Mouse (Mus musculus): ENCODE measurements around the gene Gnai3. TPM values are rescaled to one million over a fixed set of nuclear protein-coding genes. Genes with fewer than 3 reads are reported as not detected.

Gnai3 gene
- polyA plus RNA-seq, 1 experiment from 2014 or later: 172 TPM

- no peak for DNase-seq
Observed at GRCm38 (mm10) chr3:108112246-108112645, 33.7 kb downstream of the Gnai3 start.

GRCm38 (mm10) chr3:108111320-108111719 lies 34.6 kb downstream of the Gnai3 start:
- no peak for ATAC-seq (ENCODE audit: insufficient read depth)
- H3K4me1 ChIP-seq (ENCODE audit: insufficient read depth): no peaks in the 10 kb centered on the region
- no peak overlapping the region for H3K27ac ChIP-seq (ENCODE audit: low read depth)
- H3K36me3 ChIP-seq (ENCODE audit: insufficient read depth): peaks cover 81% of the 10 kb centered on the region
- H3K9me3 ChIP-seq (ENCODE audit: low read depth, low read length): no peaks in the 10 kb centered on the region
- no peak for TF ChIP-seq CTCF (IDR thresholded peaks at IDR 0.05; ENCODE audit: low read depth)
- H3K4me3 ChIP-seq (ENCODE audit: low read depth, low read length): no peak overlapping the region
- peak; percentile 11 for DNase-seq
- no peak overlapping the region for H3K9ac ChIP-seq
- H3K4me2 ChIP-seq: no peak overlapping the region
- 65% methylated on average over 5 of the region's 5 CpGs for WGBS
- no peaks in the 10 kb centered on the region for H3K27me3 ChIP-seq (ENCODE audit: insufficient read depth, low read length)

More at GRCm38 (mm10) chr3:108112246-108112645, 33.7 kb downstream of the Gnai3 start:
- 74% methylated on average over 7 of the region's 7 CpGs for WGBS
- H3K9me3 ChIP-seq (ENCODE audit: low read depth, low read length): no peaks in the 10 kb centered on the region
- peaks cover 82% of the 10 kb centered on the region for H3K36me3 ChIP-seq (ENCODE audit: insufficient read depth)
- no peak for ATAC-seq (ENCODE audit: insufficient read depth)
- no peaks in the 10 kb centered on the region for H3K4me1 ChIP-seq (ENCODE audit: insufficient read depth)
- H3K9ac ChIP-seq: no peak overlapping the region
- H3K4me3 ChIP-seq (ENCODE audit: low read depth, low read length): no peak overlapping the region
- H3K27ac ChIP-seq (ENCODE audit: low read depth): no peak overlapping the region
- H3K4me2 ChIP-seq: no peak overlapping the region
- no peaks in the 10 kb centered on the region for H3K27me3 ChIP-seq (ENCODE audit: insufficient read depth, low read length)
- TF ChIP-seq CTCF (IDR thresholded peaks at IDR 0.05; ENCODE audit: low read depth): no peak

GRCm38 (mm10) chr3:108105281-108105680 lies 40.7 kb downstream of the Gnai3 start:
- no peak overlapping the region for H3K4me3 ChIP-seq (ENCODE audit: low read depth, low read length)
- H3K27ac ChIP-seq (ENCODE audit: low read depth): no peak overlapping the region
- no peak overlapping the region for H3K9ac ChIP-seq
- no peaks in the 10 kb centered on the region for H3K4me1 ChIP-seq (ENCODE audit: insufficient read depth)
- DNase-seq (no peak), ATAC-seq (ENCODE audit: insufficient read depth) (no peak)
- no peaks in the 10 kb centered on the region for H3K9me3 ChIP-seq (ENCODE audit: low read depth, low read length)
- H3K4me2 ChIP-seq: no peak overlapping the region
- WGBS: 72% methylated on average over 3 of the region's 3 CpGs
- no peak for TF ChIP-seq CTCF (IDR thresholded peaks at IDR 0.05; ENCODE audit: low read depth)
- peaks cover 50% of the 10 kb centered on the region for H3K36me3 ChIP-seq (ENCODE audit: insufficient read depth)
- H3K27me3 ChIP-seq (ENCODE audit: insufficient read depth, low read length): no peaks in the 10 kb centered on the region

- WGBS: 87% methylated on average over 6 of the region's 6 CpGs
- H3K27me3 ChIP-seq (ENCODE audit: insufficient read depth, low read length): no peaks in the 10 kb centered on the region
- H3K4me3 ChIP-seq (ENCODE audit: low read depth, low read length): no peak overlapping the region
- no peak overlapping the region for H3K27ac ChIP-seq (ENCODE audit: low read depth)
- ATAC-seq (ENCODE audit: insufficient read depth): no peak
- H3K9me3 ChIP-seq (ENCODE audit: low read depth, low read length): no peaks in the 10 kb centered on the region
- H3K4me1 ChIP-seq (ENCODE audit: insufficient read depth): no peaks in the 10 kb centered on the region
- no peak overlapping the region for H3K9ac ChIP-seq
- TF ChIP-seq CTCF (IDR thresholded peaks at IDR 0.05; ENCODE audit: low read depth): no peak
- DNase-seq: no peak
- no peak overlapping the region for H3K4me2 ChIP-seq
- H3K36me3 ChIP-seq (ENCODE audit: insufficient read depth): peaks cover 21% of the 10 kb centered on the region
Observed at GRCm38 (mm10) chr3:108102075-108102474, 43.9 kb downstream of the Gnai3 start.

GRCm38 (mm10) chr3:108101594-108101993 lies 44.4 kb downstream of the Gnai3 start:
- ATAC-seq (ENCODE audit: insufficient read depth) (no peak), DNase-seq (no peak)
- Histone ChIP-seq H3K4me2 (no peak overlapping the region), H3K9me3 (ENCODE audit: low read depth, low read length) (no peaks in the 10 kb centered on the region), H3K36me3 (ENCODE audit: insufficient read depth) (peaks cover 17% of the 10 kb centered on the region), H3K27ac (ENCODE audit: low read depth) (no peak overlapping the region), H3K4me1 (ENCODE audit: insufficient read depth) (no peaks in the 10 kb centered on the region), H3K9ac (no peak overlapping the region), H3K27me3 (ENCODE audit: insufficient read depth, low read length) (no peaks in the 10 kb centered on the region), H3K4me3 (ENCODE audit: low read depth, low read length) (no peak overlapping the region)
- no peak for TF ChIP-seq CTCF (IDR thresholded peaks at IDR 0.05; ENCODE audit: low read depth)
- WGBS: 36% methylated on average over 3 of the region's 3 CpGs

- Histone ChIP-seq H3K36me3 (ENCODE audit: insufficient read depth) (no peaks in the 10 kb centered on the region), H3K27ac (ENCODE audit: low read depth) (no peak overlapping the region; the same call in 1 of the 2 replicates), H3K4me2 (no peak overlapping the region), H3K27me3 (ENCODE audit: insufficient read depth, low read length) (no peaks in the 10 kb centered on the region), H3K9ac (no peak overlapping the region), H3K4me3 (ENCODE audit: low read depth, low read length) (no peak overlapping the region), H3K9me3 (ENCODE audit: low read depth, low read length) (no peaks in the 10 kb centered on the region), H3K4me1 (ENCODE audit: insufficient read depth) (no peaks in the 10 kb centered on the region)
- ATAC-seq (ENCODE audit: insufficient read depth): no peak
- WGBS: 69% methylated on average over 6 of the region's 6 CpGs
- DNase-seq: no peak
- no peak for TF ChIP-seq CTCF (IDR thresholded peaks at IDR 0.05; ENCODE audit: low read depth)
Observed at GRCm38 (mm10) chr3:108098316-108098715, 47.6 kb downstream of the Gnai3 start.

- Histone ChIP-seq H3K4me1 (ENCODE audit: insufficient read depth) (no peaks in the 10 kb centered on the region), H3K9ac (no peak overlapping the region), H3K27me3 (ENCODE audit: insufficient read depth, low read length) (no peaks in the 10 kb centered on the region), H3K27ac (ENCODE audit: low read depth) (no peak overlapping the region), H3K4me2 (no peak overlapping the region), H3K9me3 (ENCODE audit: low read depth, low read length) (no peaks in the 10 kb centered on the region), H3K36me3 (ENCODE audit: insufficient read depth) (no peaks in the 10 kb centered on the region), H3K4me3 (ENCODE audit: low read depth, low read length) (no peak overlapping the region)
- WGBS: 81% methylated on average over 8 of the region's 8 CpGs
- no peak for TF ChIP-seq CTCF (IDR thresholded peaks at IDR 0.05; ENCODE audit: low read depth)
- DNase-seq: no peak
- no peak for ATAC-seq (ENCODE audit: insufficient read depth)
Observed at GRCm38 (mm10) chr3:108097656-108098055, 48.3 kb downstream of the Gnai3 start.

- Histone ChIP-seq H3K27ac (ENCODE audit: low read depth) (peak overlapping the region; percentile 7; the same call in 1 of the 2 replicates), H3K4me3 (ENCODE audit: low read depth, low read length) (no peak overlapping the region), H3K4me1 (ENCODE audit: insufficient read depth) (no peaks in the 10 kb centered on the region), H3K36me3 (ENCODE audit: insufficient read depth) (no peaks in the 10 kb centered on the region), H3K9ac (no peak overlapping the region), H3K9me3 (ENCODE audit: low read depth, low read length) (no peaks in the 10 kb centered on the region), H3K4me2 (no peak overlapping the region), H3K27me3 (ENCODE audit: insufficient read depth, low read length) (no peaks in the 10 kb centered on the region)
- WGBS: 63% methylated on average over 10 of the region's 10 CpGs
- DNase-seq (no peak), ATAC-seq (ENCODE audit: insufficient read depth) (no peak)
- TF ChIP-seq CTCF (IDR thresholded peaks at IDR 0.05; ENCODE audit: low read depth): no peak
Observed at GRCm38 (mm10) chr3:108096726-108097125, 49.2 kb downstream of the Gnai3 start.

Data from lung, embryonic 14.5 days (tissue).